Mouse (Mus musculus): ENCODE results near the gene Sfmbt1.

DNA sequence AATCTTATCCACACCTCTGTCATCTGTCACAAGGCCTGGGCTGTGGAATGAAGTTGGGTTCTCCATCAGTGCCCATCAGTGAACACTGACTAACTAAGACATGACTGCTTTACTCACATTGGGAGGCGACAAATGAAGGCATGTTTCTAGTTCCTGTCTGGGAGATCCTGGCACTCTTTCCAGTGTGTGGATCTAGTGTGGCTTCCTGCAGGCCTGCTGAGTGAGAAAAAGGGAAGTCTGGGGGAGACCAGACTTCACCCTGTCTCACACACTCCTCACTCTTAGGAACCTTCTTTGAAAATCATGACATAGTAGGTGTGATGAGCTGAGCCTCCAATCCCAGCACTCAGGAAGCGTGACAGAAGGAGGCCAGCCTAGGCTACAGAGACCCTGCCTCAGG lies 19.9 kb upstream of the Sfmbt1 start:
- TF ChIP-seq CTCF (IDR thresholded peaks at IDR 0.05; ENCODE audit: extremely low read depth, insufficient read depth, low read length) (no peak), POLR2A (IDR thresholded peaks at IDR 0.05; ENCODE audit: extremely low read depth, insufficient read depth, low read length) (no peak)

Data from cortical plate, adult 2 months (tissue).